Mouse (Mus musculus) right cerebral cortex, postnatal 25 days (tissue): ENCODE results near the gene Gm20914.
"Not testable (repeated sequence)": the region's sequence is repeated elsewhere in the genome, so short reads cannot be mapped to it uniquely, and the experiment has no call there.

Experiments
- DNase-seq: peaks from one replicate; pipeline ENCODE4 v3.0.0; 2022

Gm20914 gene

DNA sequence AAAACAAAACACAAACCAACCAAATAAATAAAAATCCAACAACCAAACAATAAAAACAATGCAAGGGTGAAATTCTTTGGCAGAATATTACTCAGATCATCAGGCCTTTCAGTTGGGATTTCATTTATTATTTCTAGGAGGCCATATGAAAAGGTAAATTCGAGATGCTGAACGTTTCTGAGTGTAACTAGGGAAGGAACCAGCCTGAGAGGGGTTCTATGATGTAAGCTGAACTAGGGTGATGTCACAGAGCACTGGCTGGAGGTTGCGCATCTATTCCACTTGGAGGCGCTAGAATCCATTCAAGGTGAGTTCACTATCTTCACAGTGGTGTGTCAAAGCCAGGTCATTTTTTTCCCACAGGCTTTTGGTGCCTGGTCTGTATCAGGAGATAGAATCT is at the start of gene Gm20914:
Gene Gm20914, plus strand, starts transcription at position 301 of the 400 bp plus-strand sequence.
- DNase-seq, result not testable (repeated sequence)
